Mouse (Mus musculus) myocyte (in vitro differentiated cells): ENCODE measurements around the gene Sergef.

Experiments used
- CEBPB ChIP-seq: IDR thresholded peaks from 2 replicates; pipeline ENCODE4 v1.6.1; 2011; ENCODE audit warnings: mild to moderate bottlenecking, moderate library complexity; ENCODE audit not compliant: poor library complexity, insufficient read depth, severe bottlenecking
- E2F4 ChIP-seq: IDR thresholded peaks from one replicate; pipeline ENCODE4 v1.6.1; 2011; ENCODE audit warnings: mild to moderate bottlenecking, control low read depth, moderate library complexity; ENCODE audit not compliant: insufficient read depth
- POLR2A ChIP-seq: IDR thresholded peaks from one replicate; pipeline ENCODE4 v1.6.1; 2011; ENCODE audit warnings: low read depth, mild to moderate bottlenecking, control low read depth, moderate library complexity; ENCODE audit not compliant: insufficient read length

DNA sequence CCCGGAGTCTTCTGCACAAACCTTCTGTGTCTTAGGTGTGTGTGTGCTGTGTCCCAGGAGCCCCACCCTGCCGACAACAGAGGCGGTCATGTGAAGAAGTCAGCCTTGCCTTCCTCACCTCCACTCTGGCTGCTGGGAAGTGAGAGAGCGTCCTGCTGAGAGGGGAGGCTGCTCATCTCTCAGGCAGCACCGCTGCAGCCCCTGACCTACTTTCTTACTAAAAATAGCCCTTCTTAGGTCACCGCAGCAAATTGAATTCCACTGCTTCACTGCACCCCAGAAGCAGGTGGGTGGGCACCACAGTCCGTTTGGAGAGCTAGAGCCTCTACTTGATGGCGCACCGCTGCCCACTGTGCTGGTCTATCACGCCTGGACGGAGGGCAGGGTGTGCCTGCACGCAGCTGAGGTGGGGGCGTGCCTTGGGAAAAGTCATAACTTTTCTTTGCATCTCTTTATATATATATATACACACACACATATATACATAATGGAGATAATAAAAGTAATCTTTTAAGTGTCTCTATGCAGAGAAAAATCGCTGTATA is 147.4 kb downstream of the Sergef start:
- TF ChIP-seq POLR2A (no peak), CEBPB (no peak), E2F4 (no peak)
